Mouse (Mus musculus): ENCODE measurements around the gene Eml3.

- no peak for TF ChIP-seq POLR2A (IDR thresholded peaks at IDR 0.05; ENCODE audit: insufficient read length, low read depth)
- no peak for TF ChIP-seq USF1 (IDR thresholded peaks at IDR 0.05; ENCODE audit: low read depth)
Measured at GRCm38 (mm10) chr19:8936736-8937135, 7.4 kb downstream of the Eml3 start.
